Mouse (Mus musculus): ENCODE data around the gene Naa60.

Gene Naa60

DNA sequence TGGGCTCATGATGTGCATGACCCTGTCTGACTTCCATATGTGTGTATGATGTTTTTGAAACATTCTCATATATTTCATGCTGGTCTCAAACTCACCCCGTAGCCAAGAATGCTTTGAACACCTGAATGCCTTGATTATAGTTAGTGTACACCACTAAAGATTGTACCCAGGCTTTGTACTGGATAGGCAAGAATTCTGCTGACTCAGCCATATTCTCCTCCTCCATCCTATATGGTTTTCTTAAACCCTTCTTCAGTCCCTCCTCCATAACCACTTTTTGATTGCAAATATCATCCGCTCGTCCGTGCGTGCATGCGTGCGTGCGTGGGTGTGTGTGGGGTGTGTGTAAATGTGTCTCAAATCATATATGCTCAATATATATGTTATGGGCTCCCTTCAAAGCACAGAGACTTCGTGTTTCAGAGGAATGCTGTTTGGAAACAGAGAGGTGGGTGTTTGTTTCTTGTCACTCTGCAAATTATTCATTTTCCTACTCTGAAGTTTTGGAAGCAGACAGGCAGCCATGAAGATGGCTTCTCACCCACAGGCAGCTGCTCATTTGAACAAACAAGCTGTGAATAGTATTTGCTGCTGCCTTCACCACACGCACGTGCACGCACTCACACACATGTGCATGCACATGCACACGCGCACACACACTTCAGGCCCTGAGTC, 19.6 kb downstream of the Naa60 start:
- no peak for DNase-seq (ENCODE audit: low spot score)

DNA sequence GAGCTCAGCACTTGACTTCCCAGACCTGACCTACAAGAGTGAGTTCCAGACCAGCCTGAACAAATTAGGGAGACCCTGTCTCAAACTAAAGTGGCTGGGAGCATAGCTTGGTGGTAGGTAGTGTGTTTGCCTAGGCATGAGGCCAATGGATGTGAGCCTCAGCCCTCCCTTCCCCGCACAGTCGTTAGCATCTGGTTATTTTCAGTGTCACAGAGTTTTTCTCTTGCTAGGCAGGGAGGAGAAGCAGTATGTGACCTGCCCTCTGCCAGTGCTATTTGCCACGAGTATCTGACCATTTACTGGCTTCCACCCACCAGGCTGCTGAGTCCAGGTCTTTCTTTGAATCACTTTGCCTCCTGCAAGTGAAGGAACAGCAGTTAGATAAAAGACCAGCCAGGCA, 21.6 kb downstream of the Naa60 start:
- DNase-seq (ENCODE audit: low spot score) = no peak

DNA sequence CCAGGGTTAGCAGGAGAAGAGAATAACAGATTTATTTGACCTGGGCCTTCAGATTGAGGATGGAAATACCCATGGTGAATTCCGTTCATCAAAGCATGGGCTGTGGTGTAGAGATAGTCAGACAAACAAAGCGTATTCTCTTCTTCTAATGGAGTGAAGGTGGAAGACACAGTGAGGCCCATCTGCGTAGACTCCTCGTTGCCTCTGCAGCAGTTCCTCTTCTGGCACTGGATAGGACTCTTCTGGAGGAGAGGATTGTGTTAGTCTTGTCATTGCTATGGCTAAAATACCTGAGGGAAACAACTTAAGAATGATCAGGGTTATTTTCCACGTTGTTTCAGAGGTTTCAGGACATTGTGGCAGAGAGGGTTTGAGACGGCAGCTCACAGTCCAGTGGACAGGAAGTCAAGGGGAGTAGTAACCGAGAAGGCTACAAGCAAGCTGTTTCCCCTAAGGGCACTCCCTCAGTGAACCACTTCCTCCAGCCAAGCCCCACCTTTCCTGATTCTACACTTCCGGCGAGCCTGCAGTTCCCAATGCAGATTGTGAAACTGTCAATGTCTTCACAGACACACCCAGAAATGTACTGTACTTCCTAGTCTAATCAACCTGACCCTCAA, 23.1 kb downstream of the Naa60 start:
- no peak for DNase-seq (ENCODE audit: low spot score)

DNA sequence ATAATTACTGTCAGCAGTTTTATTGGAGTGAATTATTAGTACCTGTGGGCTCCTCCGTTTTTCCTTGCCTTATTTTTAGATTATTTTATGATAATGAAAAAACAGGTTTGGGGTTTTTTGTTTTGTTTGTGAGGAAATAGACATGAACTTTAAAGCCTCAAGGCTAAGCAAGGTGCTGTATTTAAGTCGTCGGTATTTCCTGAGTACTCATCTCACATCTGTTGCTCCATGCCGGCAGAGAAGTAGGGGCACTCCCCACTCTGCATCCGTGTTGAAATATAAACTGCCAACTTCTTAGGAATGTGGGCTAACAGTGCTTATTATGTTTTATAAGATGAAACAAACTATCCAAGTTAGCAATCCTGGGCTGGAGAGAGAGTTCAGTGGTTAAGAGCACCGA, 23.9 kb downstream of the Naa60 start:
- DNase-seq (ENCODE audit: low spot score) = no peak

DNA sequence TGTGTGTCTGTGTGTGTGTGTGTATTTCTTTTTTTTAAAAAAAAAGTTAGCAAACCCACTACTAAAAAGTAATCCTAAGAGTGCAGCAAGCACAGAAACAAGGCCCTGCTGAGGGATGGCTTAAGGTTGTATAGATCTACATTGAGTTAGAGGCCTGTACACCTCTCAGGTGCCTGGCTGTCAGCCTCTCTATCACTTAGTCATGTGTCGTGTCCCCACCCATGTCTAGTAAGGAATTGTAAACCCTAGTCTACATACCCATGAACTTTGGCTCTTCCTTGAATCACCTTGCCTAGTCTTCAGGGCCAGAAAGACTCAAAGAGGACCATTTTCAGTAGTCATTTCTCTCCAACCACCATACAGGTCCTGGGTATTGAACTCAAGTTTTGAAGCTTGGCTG, 24.4 kb downstream of the Naa60 start:
- no peak for DNase-seq (ENCODE audit: low spot score)

DNA sequence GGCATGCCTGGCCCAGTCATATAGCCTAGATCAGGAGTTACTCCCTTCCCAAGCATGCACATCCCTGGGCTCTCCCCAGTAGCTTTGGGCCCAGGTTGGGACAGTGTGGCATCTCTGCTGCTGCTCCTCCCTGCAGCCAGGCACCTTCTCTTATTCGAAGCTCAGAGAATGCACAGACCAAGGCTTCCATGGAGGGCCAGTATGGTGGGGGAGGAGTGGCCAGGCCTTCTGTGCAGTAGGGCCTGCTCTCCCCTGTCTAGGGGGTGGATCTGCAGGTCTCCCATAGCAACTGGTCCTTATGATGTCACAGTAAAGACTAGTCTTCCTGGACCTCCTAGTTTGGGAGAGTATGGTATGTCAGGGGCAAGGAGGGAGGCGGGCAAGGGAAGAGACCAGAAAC, 35.3 kb downstream of the Naa60 start:
- DNase-seq (ENCODE audit: low spot score) = no peak

DNA sequence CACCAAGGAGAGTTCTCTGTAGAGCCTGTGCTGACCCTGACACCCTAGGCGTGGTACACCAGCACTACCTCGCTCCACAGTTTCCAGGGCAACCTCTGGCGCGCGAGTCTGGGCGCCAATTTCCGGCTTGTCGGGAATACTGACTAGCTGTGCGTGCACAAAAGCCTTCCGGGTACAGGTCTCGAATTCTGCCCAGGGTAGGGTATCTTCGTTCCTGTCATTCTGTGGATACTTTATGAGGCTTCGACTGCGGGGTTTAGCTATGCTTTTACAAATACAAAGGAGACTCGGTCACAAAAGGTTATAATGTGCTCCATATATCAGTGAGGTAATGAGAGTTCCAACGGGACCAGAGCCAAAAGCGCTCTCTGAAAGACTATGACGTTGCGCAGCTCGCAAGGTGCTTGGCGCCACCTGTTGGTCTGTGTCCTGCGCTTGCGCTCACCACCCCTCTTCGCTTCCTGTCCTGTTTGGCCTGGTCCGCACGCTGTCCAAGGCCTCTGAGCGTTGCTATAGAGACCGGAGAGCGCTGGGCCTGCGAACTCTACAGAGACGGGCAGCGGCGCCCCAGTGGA, 36.4 kb downstream of the Naa60 start, which contains the start of the genes 1700037C18Rik and Cluap1:
Gene 1700037C18Rik, minus strand, starts transcription at position 153 of the 575 bp plus-strand sequence.
Gene Cluap1, plus strand, starts transcription at position 265 of the 575 bp plus-strand sequence.
- peak; percentile 74 for DNase-seq (ENCODE audit: low spot score)

DNA sequence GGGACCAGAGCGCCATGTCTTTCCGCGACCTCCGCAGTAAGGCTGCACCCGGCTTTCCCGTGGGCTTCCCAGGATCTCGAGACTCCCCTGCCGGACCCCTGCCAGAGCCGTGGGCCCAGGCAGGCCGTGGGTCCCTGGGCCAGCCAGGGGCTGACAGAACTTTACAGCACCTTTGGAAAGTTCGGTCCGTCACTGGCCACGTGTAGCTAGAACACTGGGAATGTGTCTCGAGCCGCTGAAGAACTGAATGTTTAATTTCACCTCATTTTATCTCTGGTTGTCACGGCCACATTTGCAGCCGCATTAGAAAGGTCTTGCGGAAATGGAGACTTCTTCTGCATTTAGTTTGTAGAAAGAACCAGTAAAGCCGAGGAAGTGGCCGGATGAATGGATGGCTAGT, 36.9 kb downstream of the Naa60 start:
- DNase-seq (ENCODE audit: low spot score) = no peak

DNA sequence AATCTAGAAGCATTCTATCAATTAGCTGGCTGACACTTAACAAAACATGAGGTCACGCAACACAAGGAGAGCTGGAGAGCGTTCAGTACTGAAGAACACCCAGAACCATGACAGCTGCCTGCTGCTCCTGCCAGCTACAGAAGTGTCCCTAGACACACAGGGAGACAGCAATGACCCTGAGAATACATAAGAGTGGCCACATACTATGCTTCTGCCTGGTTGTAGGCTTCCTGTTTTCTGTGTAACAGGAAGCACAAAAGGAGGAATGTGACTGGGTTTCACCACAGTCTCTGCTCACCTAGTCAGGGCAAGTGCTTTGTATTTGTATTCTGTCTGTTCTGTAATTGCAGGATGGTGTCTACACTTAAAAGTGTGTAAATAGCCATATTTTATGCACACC, 48.6 kb downstream of the Naa60 start:
- DNase-seq (ENCODE audit: low spot score) = no peak

DNA sequence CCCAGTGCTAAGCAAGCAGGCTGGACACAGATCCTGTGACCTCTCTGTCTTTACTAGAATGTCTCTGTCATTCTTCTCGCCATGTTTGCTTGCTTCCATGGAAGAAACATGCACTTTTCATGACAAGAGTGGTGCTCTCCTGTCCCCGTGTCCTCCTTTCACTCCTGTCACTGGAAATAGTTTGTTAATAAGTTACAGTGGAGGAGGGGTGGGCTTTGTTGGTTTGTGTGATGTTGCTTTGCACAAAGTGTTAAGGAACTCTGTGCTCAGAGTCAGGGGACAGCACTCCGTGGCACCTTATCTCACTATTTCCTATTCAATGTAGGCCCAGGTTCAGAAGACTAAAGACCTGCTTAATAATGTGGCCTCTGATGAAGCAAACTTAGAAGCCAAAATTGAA, 51.3 kb downstream of the Naa60 start:
- DNase-seq (ENCODE audit: low spot score) = no peak

DNA sequence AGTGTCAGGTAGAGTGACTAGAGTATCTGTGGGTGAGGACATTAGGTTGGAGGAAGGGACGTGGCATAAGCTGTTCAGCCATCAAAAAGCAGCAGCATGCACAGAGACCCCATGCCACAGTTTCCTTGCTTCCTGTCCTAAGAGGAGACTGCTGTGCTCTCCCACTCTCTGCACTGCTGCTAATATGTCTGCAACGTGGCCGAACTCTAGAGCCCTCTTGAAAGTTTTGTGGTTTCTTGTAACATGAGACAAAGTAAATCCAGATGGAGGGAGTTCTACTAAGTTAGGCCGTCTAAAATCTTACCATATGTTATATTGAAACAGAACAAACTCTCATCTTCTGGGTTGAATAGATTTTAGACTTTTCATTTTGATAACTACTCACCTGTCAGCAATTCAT, 51.8 kb downstream of the Naa60 start:
- no peak for DNase-seq (ENCODE audit: low spot score)

DNA sequence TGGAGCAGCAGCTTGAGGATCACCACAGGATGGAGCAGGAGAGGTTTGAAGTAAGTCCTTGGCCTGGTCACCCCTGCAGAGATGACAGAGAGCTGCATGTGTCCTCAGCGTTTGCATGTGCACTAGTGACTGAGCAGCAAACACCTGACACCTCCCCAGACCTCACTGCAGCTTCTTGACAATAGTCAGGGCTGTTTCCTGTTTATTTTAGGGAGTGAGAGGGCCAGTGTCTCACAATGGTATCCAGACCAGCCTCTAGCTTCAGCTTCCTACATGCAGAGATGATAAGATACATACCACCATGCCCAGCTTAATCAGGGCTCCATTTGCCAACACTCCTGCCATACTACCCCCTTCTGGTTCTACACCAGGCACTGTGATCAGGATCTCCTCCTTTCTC, 56.4 kb downstream of the Naa60 start:
- DNase-seq (ENCODE audit: low spot score) = no peak

DNA sequence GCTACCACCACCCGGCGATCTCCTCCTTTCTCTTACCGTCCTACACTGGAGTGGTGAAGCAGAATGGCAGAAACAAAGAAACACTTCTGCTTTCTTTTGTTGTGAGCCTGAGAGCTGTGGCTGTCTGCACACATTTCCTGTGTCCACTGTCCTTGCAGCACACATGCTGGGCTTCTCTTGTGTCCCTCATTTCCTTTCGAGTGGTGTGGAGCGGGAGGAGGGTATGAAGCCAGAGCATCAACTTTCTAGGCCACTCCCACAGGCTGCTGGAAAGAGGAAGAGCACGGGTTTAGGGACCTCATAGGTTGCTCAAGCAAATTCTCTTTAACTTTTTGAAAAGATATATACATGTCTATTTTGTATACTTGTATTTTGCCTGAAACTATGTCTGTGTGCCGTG, 57.0 kb downstream of the Naa60 start:
- DNase-seq (ENCODE audit: low spot score) = no peak

DNA sequence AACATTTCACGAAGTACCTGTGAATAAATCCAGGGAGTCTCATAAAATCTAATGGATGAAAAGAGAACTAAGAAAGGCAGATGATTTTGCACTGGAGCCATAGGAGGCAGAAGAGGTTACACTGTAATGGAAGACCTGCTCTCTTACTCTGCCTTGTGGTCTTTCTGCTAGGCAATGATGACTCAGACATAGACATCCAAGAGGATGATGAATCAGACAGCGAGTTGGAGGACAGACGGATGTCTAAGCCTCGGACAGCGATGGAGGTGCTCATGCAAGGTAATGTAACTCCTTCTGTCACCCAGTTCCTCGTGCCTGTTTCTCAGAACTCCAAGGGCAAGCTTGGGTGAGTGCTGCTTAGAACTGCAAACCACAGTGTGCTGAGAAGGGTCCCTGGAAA, 61.4 kb downstream of the Naa60 start:
- no peak for DNase-seq (ENCODE audit: low spot score)

DNA sequence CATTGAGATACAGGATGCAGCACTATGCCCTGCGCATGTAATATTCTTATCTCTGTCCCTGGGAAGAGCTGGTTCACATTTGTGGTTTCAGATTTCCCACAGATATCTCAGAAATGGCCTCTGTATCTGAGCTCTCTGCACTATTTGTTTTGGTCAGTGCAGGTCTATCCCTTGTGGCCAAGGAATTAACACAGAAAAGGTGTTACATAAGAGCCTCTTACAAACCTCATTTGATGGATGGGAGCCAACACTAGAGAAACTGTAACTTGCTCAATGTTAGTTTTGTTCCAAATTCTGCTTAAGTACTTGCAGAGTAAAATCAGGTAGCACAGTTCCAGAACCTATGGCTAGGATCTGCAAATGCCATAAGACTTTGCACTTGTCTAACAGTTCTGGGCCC, 61.9 kb downstream of the Naa60 start:
- DNase-seq (ENCODE audit: low spot score) = no peak

DNA sequence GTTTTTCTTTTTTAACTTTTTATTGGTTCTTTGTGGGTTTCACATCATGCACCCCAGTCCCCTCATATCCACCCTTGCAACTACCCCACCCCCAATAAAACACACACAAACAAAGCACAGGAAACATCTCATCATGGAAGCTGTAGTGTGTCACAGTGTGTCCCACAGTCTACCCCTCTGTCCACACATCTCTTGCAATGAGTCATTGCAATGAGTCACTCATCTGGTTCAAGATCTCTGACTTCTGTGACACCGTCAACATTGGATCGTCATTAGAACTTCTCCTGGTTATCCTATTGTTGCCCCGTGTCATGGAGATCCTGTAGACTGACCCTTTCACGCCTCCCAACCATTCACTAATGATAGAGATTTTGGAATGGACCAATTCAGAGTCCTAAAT, 62.5 kb downstream of the Naa60 start:
- DNase-seq (ENCODE audit: low spot score) = no peak

DNA sequence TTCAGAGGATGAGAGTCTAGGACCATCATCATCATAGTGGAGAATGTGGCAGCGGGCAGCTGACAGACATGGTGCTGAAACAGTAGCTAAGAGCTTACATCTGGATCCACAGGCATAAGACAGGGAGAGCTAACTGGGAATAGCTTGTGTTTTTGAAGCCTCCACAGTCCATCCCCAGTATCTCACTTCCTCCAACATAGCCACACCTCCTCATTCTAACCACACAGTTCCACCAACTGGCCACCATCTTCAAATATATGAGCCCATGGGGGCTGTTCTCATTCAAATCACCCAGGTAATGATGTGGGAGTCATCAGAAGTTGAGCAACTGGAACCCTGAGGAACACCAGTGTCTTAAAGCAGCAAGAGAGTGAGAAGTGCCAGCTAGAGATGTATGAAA, 79.0 kb downstream of the Naa60 start:
- DNase-seq (ENCODE audit: low spot score) = no peak
